Mouse (Mus musculus): ENCODE results near the gene Ddr2. TPM values are rescaled to one million over a fixed set of nuclear protein-coding genes. Genes with fewer than 3 reads are reported as not detected.
A peak's percentile ranks its signal among the peaks of the same experiment; 100 is the strongest.
"Not testable (repeated sequence)": the region's sequence is repeated elsewhere in the genome, so short reads cannot be mapped to it uniquely, and the experiment has no call there.

Ddr2 gene
- polyA plus RNA-seq, 1 experiment from 2014 or later: 7.9 TPM

GRCm38 (mm10) chr1:170112261-170112660 is 1.7 kb upstream of the Ddr2 start:
- ATAC-seq: no peak
- Histone ChIP-seq H3K4me3 (ENCODE audit: low read depth, low read length) (no peak overlapping the region), H3K4me2 (ENCODE audit: low read length) (no peak overlapping the region), H3K9me3 (replicated peaks; ENCODE audit: control insufficient read depth, low read length, poor library complexity, severe bottlenecking) (no peaks in the 10 kb centered on the region), H3K36me3 (ENCODE audit: control insufficient read depth, insufficient read depth, low read length) (no peaks in the 10 kb centered on the region), H3K9ac (ENCODE audit: low read depth, low read length) (no peak overlapping the region), H3K27ac (ENCODE audit: low read length) (no peak overlapping the region), H3K4me1 (ENCODE audit: control insufficient read depth, insufficient read depth, low read length) (no peaks in the 10 kb centered on the region), H3K27me3 (ENCODE audit: control insufficient read depth, insufficient read depth, low read depth, low read length) (no peaks in the 10 kb centered on the region)
- 90% methylated on average over 10 of the region's 10 CpGs for WGBS

GRCm38 (mm10) chr1:170111651-170112226 is 1.2 kb upstream of the Ddr2 start:
- Histone ChIP-seq H3K4me3 (ENCODE audit: low read depth, low read length) (no peak overlapping the region), H3K9ac (ENCODE audit: low read depth, low read length) (no peak overlapping the region), H3K4me2 (ENCODE audit: low read length) (no peak overlapping the region), H3K36me3 (ENCODE audit: control insufficient read depth, insufficient read depth, low read length) (no peaks in the 10 kb centered on the region), H3K27me3 (ENCODE audit: control insufficient read depth, insufficient read depth, low read depth, low read length) (no peaks in the 10 kb centered on the region), H3K27ac (ENCODE audit: low read length) (no peak overlapping the region), H3K4me1 (ENCODE audit: control insufficient read depth, insufficient read depth, low read length) (no peaks in the 10 kb centered on the region), H3K9me3 (replicated peaks; ENCODE audit: control insufficient read depth, low read length, poor library complexity, severe bottlenecking) (no peaks in the 10 kb centered on the region)
- no peak; the same call in 1 of the 2 replicates for ATAC-seq
- 80% methylated on average over 16 of the region's 16 CpGs for WGBS

GRCm38 (mm10) chr1:170109776-170110515 is 616 bp downstream of the Ddr2 start:
- Histone ChIP-seq H3K36me3 (ENCODE audit: control insufficient read depth, insufficient read depth, low read length) (no peaks in the 10 kb centered on the region), H3K4me3 (ENCODE audit: low read depth, low read length) (peak overlapping the region; percentile 1; the same call in 1 of the 2 replicates), H3K27ac (ENCODE audit: low read length) (peak overlapping the region; percentile 26; the same call in 1 of the 2 replicates), H3K9me3 (replicated peaks; ENCODE audit: control insufficient read depth, low read length, poor library complexity, severe bottlenecking) (no peaks in the 10 kb centered on the region), H3K4me1 (ENCODE audit: control insufficient read depth, insufficient read depth, low read length) (no peaks in the 10 kb centered on the region), H3K9ac (ENCODE audit: low read depth, low read length) (no peak overlapping the region), H3K27me3 (ENCODE audit: control insufficient read depth, insufficient read depth, low read depth, low read length) (no peaks in the 10 kb centered on the region), H3K4me2 (ENCODE audit: low read length) (no peak overlapping the region)
- WGBS: 85% methylated on average over 19 of the region's 19 CpGs
- no peak for ATAC-seq

- H3K36me3 ChIP-seq (ENCODE audit: control insufficient read depth, insufficient read depth, low read length); H3K4me1 ChIP-seq (ENCODE audit: control insufficient read depth, insufficient read depth, low read length); ATAC-seq; H3K27ac ChIP-seq (ENCODE audit: low read length); H3K9me3 ChIP-seq (replicated peaks; ENCODE audit: control insufficient read depth, low read length, poor library complexity, severe bottlenecking); H3K4me3 ChIP-seq (ENCODE audit: low read depth, low read length); H3K9ac ChIP-seq (ENCODE audit: low read depth, low read length); H3K4me2 ChIP-seq (ENCODE audit: low read length); H3K27me3 ChIP-seq (ENCODE audit: control insufficient read depth, insufficient read depth, low read depth, low read length): not testable (repeated sequence)
- WGBS: 94% methylated on average over 6 of the region's 6 CpGs
Observed at GRCm38 (mm10) chr1:170102814-170103213, 7.7 kb downstream of the Ddr2 start.

GRCm38 (mm10) chr1:170086631-170087030 is 23.9 kb downstream of the Ddr2 start:
- no peaks in the 10 kb centered on the region for H3K4me1 ChIP-seq (ENCODE audit: control insufficient read depth, insufficient read depth, low read length)
- no peaks in the 10 kb centered on the region for H3K9me3 ChIP-seq (replicated peaks; ENCODE audit: control insufficient read depth, low read length, poor library complexity, severe bottlenecking)
- H3K36me3 ChIP-seq (ENCODE audit: control insufficient read depth, insufficient read depth, low read length): no peaks in the 10 kb centered on the region
- 92% methylated on average over 7 of the region's 7 CpGs for WGBS
- no peak overlapping the region for H3K4me3 ChIP-seq (ENCODE audit: low read depth, low read length)
- no peak overlapping the region for H3K9ac ChIP-seq (ENCODE audit: low read depth, low read length)
- H3K27me3 ChIP-seq (ENCODE audit: control insufficient read depth, insufficient read depth, low read depth, low read length): no peaks in the 10 kb centered on the region
- no peak overlapping the region for H3K27ac ChIP-seq (ENCODE audit: low read length)
- no peak overlapping the region for H3K4me2 ChIP-seq (ENCODE audit: low read length)
- no peak for ATAC-seq

GRCm38 (mm10) chr1:170084151-170084796 is 26.3 kb downstream of the Ddr2 start:
- WGBS: 89% methylated on average over 12 of the region's 12 CpGs
- Histone ChIP-seq H3K36me3 (ENCODE audit: control insufficient read depth, insufficient read depth, low read length) (no peaks in the 10 kb centered on the region), H3K4me3 (ENCODE audit: low read depth, low read length) (no peak overlapping the region), H3K27ac (ENCODE audit: low read length) (no peak overlapping the region), H3K27me3 (ENCODE audit: control insufficient read depth, insufficient read depth, low read depth, low read length) (no peaks in the 10 kb centered on the region), H3K4me2 (ENCODE audit: low read length) (no peak overlapping the region), H3K4me1 (ENCODE audit: control insufficient read depth, insufficient read depth, low read length) (no peaks in the 10 kb centered on the region), H3K9me3 (replicated peaks; ENCODE audit: control insufficient read depth, low read length, poor library complexity, severe bottlenecking) (no peaks in the 10 kb centered on the region), H3K9ac (ENCODE audit: low read depth, low read length) (no peak overlapping the region)
- ATAC-seq: no peak

- WGBS: 77% methylated on average over 1 of the region's 1 CpGs
- no peak overlapping the region for H3K4me2 ChIP-seq (ENCODE audit: low read length)
- ATAC-seq: no peak
Observed at GRCm38 (mm10) chr1:170080907-170081306, 29.7 kb downstream of the Ddr2 start.

GRCm38 (mm10) chr1:170079465-170079864 is 31.1 kb downstream of the Ddr2 start:
- H3K9ac ChIP-seq (ENCODE audit: low read depth, low read length): no peak overlapping the region
- ATAC-seq: no peak
- H3K27me3 ChIP-seq (ENCODE audit: control insufficient read depth, insufficient read depth, low read depth, low read length): no peaks in the 10 kb centered on the region
- no peaks in the 10 kb centered on the region for H3K4me1 ChIP-seq (ENCODE audit: control insufficient read depth, insufficient read depth, low read length)
- WGBS: 87% methylated on average over 2 of the region's 2 CpGs
- H3K27ac ChIP-seq (ENCODE audit: low read length): no peak overlapping the region
- H3K4me2 ChIP-seq (ENCODE audit: low read length): no peak overlapping the region
- no peaks in the 10 kb centered on the region for H3K36me3 ChIP-seq (ENCODE audit: control insufficient read depth, insufficient read depth, low read length)
- no peak overlapping the region for H3K4me3 ChIP-seq (ENCODE audit: low read depth, low read length)
- no peaks in the 10 kb centered on the region for H3K9me3 ChIP-seq (replicated peaks; ENCODE audit: control insufficient read depth, low read length, poor library complexity, severe bottlenecking)

More at GRCm38 (mm10) chr1:170080907-170081306, 29.7 kb downstream of the Ddr2 start:
- no peak overlapping the region for H3K4me3 ChIP-seq (ENCODE audit: low read depth, low read length)
- H3K27me3 ChIP-seq (ENCODE audit: control insufficient read depth, insufficient read depth, low read depth, low read length): no peaks in the 10 kb centered on the region
- no peaks in the 10 kb centered on the region for H3K36me3 ChIP-seq (ENCODE audit: control insufficient read depth, insufficient read depth, low read length)
- H3K27ac ChIP-seq (ENCODE audit: low read length): no peak overlapping the region
- H3K9ac ChIP-seq (ENCODE audit: low read depth, low read length): no peak overlapping the region
- no peaks in the 10 kb centered on the region for H3K4me1 ChIP-seq (ENCODE audit: control insufficient read depth, insufficient read depth, low read length)
- H3K9me3 ChIP-seq (replicated peaks; ENCODE audit: control insufficient read depth, low read length, poor library complexity, severe bottlenecking): no peaks in the 10 kb centered on the region

- 84% methylated on average over 5 of the region's 5 CpGs for WGBS
- ATAC-seq: no peak
Observed at GRCm38 (mm10) chr1:170076339-170076738, 34.2 kb downstream of the Ddr2 start.

More at GRCm38 (mm10) chr1:170076339-170076738, 34.2 kb downstream of the Ddr2 start:
- H3K27me3 ChIP-seq (ENCODE audit: control insufficient read depth, insufficient read depth, low read depth, low read length): no peaks in the 10 kb centered on the region
- no peaks in the 10 kb centered on the region for H3K36me3 ChIP-seq (ENCODE audit: control insufficient read depth, insufficient read depth, low read length)
- no peak overlapping the region for H3K4me3 ChIP-seq (ENCODE audit: low read depth, low read length)
- no peak overlapping the region for H3K4me2 ChIP-seq (ENCODE audit: low read length)
- H3K27ac ChIP-seq (ENCODE audit: low read length): no peak overlapping the region
- no peaks in the 10 kb centered on the region for H3K9me3 ChIP-seq (replicated peaks; ENCODE audit: control insufficient read depth, low read length, poor library complexity, severe bottlenecking)
- no peak overlapping the region for H3K9ac ChIP-seq (ENCODE audit: low read depth, low read length)
- H3K4me1 ChIP-seq (ENCODE audit: control insufficient read depth, insufficient read depth, low read length): no peaks in the 10 kb centered on the region

All from midbrain, embryonic 16.5 days (tissue).